Mouse (Mus musculus): ENCODE data around the gene Nelfe. TPM values are rescaled to one million over a fixed set of nuclear protein-coding genes. Genes with fewer than 3 reads are reported as not detected.

Nelfe gene
- polyA plus RNA-seq, 1 experiment from 2014 or later: 130 TPM

GRCm38 (mm10) chr17:34850517-34851125 is 430 bp downstream of the Nelfe start:
- Histone ChIP-seq H3K27me3 (ENCODE audit: control insufficient read depth, insufficient read depth, low read length) (no peaks in the 10 kb centered on the region), H3K27ac (replicated peaks; ENCODE audit: low read depth, low read length) (no peak overlapping the region), H3K9me3 (replicated peaks; ENCODE audit: control insufficient read depth, low read length) (no peaks in the 10 kb centered on the region)

GRCm38 (mm10) chr17:34853511-34853910 is 3.3 kb downstream of the Nelfe start:
- no peak for ATAC-seq (replicated peaks; ENCODE audit: insufficient number of reproducible peaks, low FRiP score, low TSS enrichment, low read depth)
- Histone ChIP-seq H3K36me3 (replicated peaks; ENCODE audit: control insufficient read depth, insufficient read depth, low read depth, low read length) (peaks cover 2% of the 10 kb centered on the region), H3K4me2 (ENCODE audit: low read depth, low read length) (no peak overlapping the region)

More at GRCm38 (mm10) chr17:34850517-34851125, 430 bp downstream of the Nelfe start:
- Histone ChIP-seq H3K9ac (replicated peaks; ENCODE audit: low read length) (peak overlapping the region; percentile 90), H3K4me1 (ENCODE audit: control insufficient read depth, insufficient read depth, low read length) (peaks cover 5% of the 10 kb centered on the region), H3K4me3 (ENCODE audit: low read depth, low read length) (peak overlapping the region; percentile 87), H3K4me2 (ENCODE audit: low read depth, low read length) (peak overlapping the region; percentile 84), H3K36me3 (replicated peaks; ENCODE audit: control insufficient read depth, insufficient read depth, low read depth, low read length) (peaks cover 2% of the 10 kb centered on the region)
- no peak for DNase-seq (ENCODE audit: low spot score)
- under 1% methylated on average over 25 of the region's 25 CpGs for WGBS
- no peak; the same call in 1 of the 2 replicates for ATAC-seq (replicated peaks; ENCODE audit: insufficient number of reproducible peaks, low FRiP score, low TSS enrichment, low read depth)

GRCm38 (mm10) chr17:34854761-34855160 is 4.6 kb downstream of the Nelfe start:
- Histone ChIP-seq H3K4me2 (ENCODE audit: low read depth, low read length) (no peak overlapping the region), H3K9me3 (replicated peaks; ENCODE audit: control insufficient read depth, low read length) (no peaks in the 10 kb centered on the region), H3K4me3 (ENCODE audit: low read depth, low read length) (no peak overlapping the region), H3K27ac (replicated peaks; ENCODE audit: low read depth, low read length) (no peak overlapping the region), H3K36me3 (replicated peaks; ENCODE audit: control insufficient read depth, insufficient read depth, low read depth, low read length) (peaks cover 2% of the 10 kb centered on the region), H3K4me1 (ENCODE audit: control insufficient read depth, insufficient read depth, low read length) (peaks cover 5% of the 10 kb centered on the region), H3K9ac (replicated peaks; ENCODE audit: low read length) (no peak overlapping the region), H3K27me3 (ENCODE audit: control insufficient read depth, insufficient read depth, low read length) (no peaks in the 10 kb centered on the region)
- ATAC-seq (replicated peaks; ENCODE audit: insufficient number of reproducible peaks, low FRiP score, low TSS enrichment, low read depth) (no peak), DNase-seq (ENCODE audit: low spot score) (no peak)
- WGBS: 89% methylated on average over 3 of the region's 3 CpGs

More at GRCm38 (mm10) chr17:34853511-34853910, 3.3 kb downstream of the Nelfe start:
- no peak for DNase-seq (ENCODE audit: low spot score)
- no peaks in the 10 kb centered on the region for H3K9me3 ChIP-seq (replicated peaks; ENCODE audit: control insufficient read depth, low read length)
- no peaks in the 10 kb centered on the region for H3K27me3 ChIP-seq (ENCODE audit: control insufficient read depth, insufficient read depth, low read length)
- WGBS: 56% methylated on average over 8 of the region's 8 CpGs
- no peak overlapping the region for H3K27ac ChIP-seq (replicated peaks; ENCODE audit: low read depth, low read length)
- no peak overlapping the region for H3K4me3 ChIP-seq (ENCODE audit: low read depth, low read length)
- peaks cover 5% of the 10 kb centered on the region for H3K4me1 ChIP-seq (ENCODE audit: control insufficient read depth, insufficient read depth, low read length)
- H3K9ac ChIP-seq (replicated peaks; ENCODE audit: low read length): no peak overlapping the region

- DNase-seq (ENCODE audit: low spot score): peak; percentile 61
- peaks cover 5% of the 10 kb centered on the region for H3K4me1 ChIP-seq (ENCODE audit: control insufficient read depth, insufficient read depth, low read length)
- H3K9ac ChIP-seq (replicated peaks; ENCODE audit: low read length): no peak overlapping the region
- peaks cover 2% of the 10 kb centered on the region for H3K36me3 ChIP-seq (replicated peaks; ENCODE audit: control insufficient read depth, insufficient read depth, low read depth, low read length)
- no peak overlapping the region for H3K4me3 ChIP-seq (ENCODE audit: low read depth, low read length)
- no peaks in the 10 kb centered on the region for H3K27me3 ChIP-seq (ENCODE audit: control insufficient read depth, insufficient read depth, low read length)
- H3K4me2 ChIP-seq (ENCODE audit: low read depth, low read length): no peak overlapping the region
- no peak overlapping the region for H3K27ac ChIP-seq (replicated peaks; ENCODE audit: low read depth, low read length)
- ATAC-seq (replicated peaks; ENCODE audit: insufficient number of reproducible peaks, low FRiP score, low TSS enrichment, low read depth): no peak; the same call in 1 of the 2 replicates
- WGBS: 49% methylated on average over 3 of the region's 3 CpGs
- H3K9me3 ChIP-seq (replicated peaks; ENCODE audit: control insufficient read depth, low read length): no peaks in the 10 kb centered on the region
These were observed 5.6 kb downstream of the Nelfe start for GRCm38 (mm10) chr17:34855825-34856224.

GRCm38 (mm10) chr17:34858670-34859069 is 8.5 kb downstream of the Nelfe start:
- no peak overlapping the region for H3K9ac ChIP-seq (replicated peaks; ENCODE audit: low read length)
- no peaks in the 10 kb centered on the region; the same call in none of the 2 replicates for H3K36me3 ChIP-seq (replicated peaks; ENCODE audit: control insufficient read depth, insufficient read depth, low read depth, low read length)
- ATAC-seq (replicated peaks; ENCODE audit: insufficient number of reproducible peaks, low FRiP score, low TSS enrichment, low read depth) (no peak), DNase-seq (ENCODE audit: low spot score) (no peak)
- no peaks in the 10 kb centered on the region for H3K9me3 ChIP-seq (replicated peaks; ENCODE audit: control insufficient read depth, low read length)
- H3K4me1 ChIP-seq (ENCODE audit: control insufficient read depth, insufficient read depth, low read length): no peaks in the 10 kb centered on the region
- no peak overlapping the region for H3K27ac ChIP-seq (replicated peaks; ENCODE audit: low read depth, low read length)
- WGBS: 82% methylated on average over 4 of the region's 4 CpGs
- no peak overlapping the region for H3K4me2 ChIP-seq (ENCODE audit: low read depth, low read length)
- H3K4me3 ChIP-seq (ENCODE audit: low read depth, low read length): no peak overlapping the region
- no peaks in the 10 kb centered on the region for H3K27me3 ChIP-seq (ENCODE audit: control insufficient read depth, insufficient read depth, low read length)

GRCm38 (mm10) chr17:34860514-34860913 is 10.3 kb downstream of the Nelfe start:
- Histone ChIP-seq H3K9me3 (replicated peaks; ENCODE audit: control insufficient read depth, low read length) (no peaks in the 10 kb centered on the region), H3K27ac (replicated peaks; ENCODE audit: low read depth, low read length) (no peak overlapping the region), H3K36me3 (replicated peaks; ENCODE audit: control insufficient read depth, insufficient read depth, low read depth, low read length) (no peaks in the 10 kb centered on the region; the same call in 1 of the 2 replicates), H3K4me1 (ENCODE audit: control insufficient read depth, insufficient read depth, low read length) (no peaks in the 10 kb centered on the region), H3K4me3 (ENCODE audit: low read depth, low read length) (no peak overlapping the region), H3K9ac (replicated peaks; ENCODE audit: low read length) (no peak overlapping the region), H3K27me3 (ENCODE audit: control insufficient read depth, insufficient read depth, low read length) (no peaks in the 10 kb centered on the region), H3K4me2 (ENCODE audit: low read depth, low read length) (no peak overlapping the region)
- no peak for ATAC-seq (replicated peaks; ENCODE audit: insufficient number of reproducible peaks, low FRiP score, low TSS enrichment, low read depth)
- WGBS: 82% methylated on average over 9 of the region's 9 CpGs
- no peak for DNase-seq (ENCODE audit: low spot score)

- DNase-seq (ENCODE audit: low spot score) (no peak), ATAC-seq (replicated peaks; ENCODE audit: insufficient number of reproducible peaks, low FRiP score, low TSS enrichment, low read depth) (no peak)
- no peaks in the 10 kb centered on the region for H3K36me3 ChIP-seq (replicated peaks; ENCODE audit: control insufficient read depth, insufficient read depth, low read depth, low read length)
- no peak overlapping the region for H3K4me3 ChIP-seq (ENCODE audit: low read depth, low read length)
- no peak overlapping the region for H3K9ac ChIP-seq (replicated peaks; ENCODE audit: low read length)
- H3K27me3 ChIP-seq (ENCODE audit: control insufficient read depth, insufficient read depth, low read length): no peaks in the 10 kb centered on the region
- no peaks in the 10 kb centered on the region for H3K9me3 ChIP-seq (replicated peaks; ENCODE audit: control insufficient read depth, low read length)
- WGBS: 69% methylated on average over 13 of the region's 13 CpGs
- no peaks in the 10 kb centered on the region for H3K4me1 ChIP-seq (ENCODE audit: control insufficient read depth, insufficient read depth, low read length)
- H3K27ac ChIP-seq (replicated peaks; ENCODE audit: low read depth, low read length): no peak overlapping the region
- no peak overlapping the region for H3K4me2 ChIP-seq (ENCODE audit: low read depth, low read length)
These were observed 11.7 kb downstream of the Nelfe start for GRCm38 (mm10) chr17:34861704-34862415.

GRCm38 (mm10) chr17:34862416-34863081 is 12.4 kb downstream of the Nelfe start, which contains the start of gene Cfb:
TSS of gene Cfb (minus strand) at chr17:34862518.
- Histone ChIP-seq H3K9me3 (replicated peaks; ENCODE audit: control insufficient read depth, low read length) (no peaks in the 10 kb centered on the region), H3K9ac (replicated peaks; ENCODE audit: low read length) (no peak within 1 kb of the TSS), H3K4me1 (ENCODE audit: control insufficient read depth, insufficient read depth, low read length) (no peaks in the 10 kb centered on the region), H3K27ac (replicated peaks; ENCODE audit: low read depth, low read length) (no peak within 1 kb of the TSS), H3K4me2 (ENCODE audit: low read depth, low read length) (no peak within 1 kb of the TSS), H3K4me3 (ENCODE audit: low read depth, low read length) (no peak within 1 kb of the TSS), H3K36me3 (replicated peaks; ENCODE audit: control insufficient read depth, insufficient read depth, low read depth, low read length) (no peaks in the 10 kb centered on the region), H3K27me3 (ENCODE audit: control insufficient read depth, insufficient read depth, low read length) (no peaks in the 10 kb centered on the region)
- ATAC-seq (replicated peaks; ENCODE audit: insufficient number of reproducible peaks, low FRiP score, low TSS enrichment, low read depth): no peak
- WGBS: 71% methylated on average over 8 of the region's 8 CpGs
- DNase-seq (ENCODE audit: low spot score): no peak
